Comparison of ENCODE assay signal across 28 mouse cellular contexts in the genomic region with DNA sequence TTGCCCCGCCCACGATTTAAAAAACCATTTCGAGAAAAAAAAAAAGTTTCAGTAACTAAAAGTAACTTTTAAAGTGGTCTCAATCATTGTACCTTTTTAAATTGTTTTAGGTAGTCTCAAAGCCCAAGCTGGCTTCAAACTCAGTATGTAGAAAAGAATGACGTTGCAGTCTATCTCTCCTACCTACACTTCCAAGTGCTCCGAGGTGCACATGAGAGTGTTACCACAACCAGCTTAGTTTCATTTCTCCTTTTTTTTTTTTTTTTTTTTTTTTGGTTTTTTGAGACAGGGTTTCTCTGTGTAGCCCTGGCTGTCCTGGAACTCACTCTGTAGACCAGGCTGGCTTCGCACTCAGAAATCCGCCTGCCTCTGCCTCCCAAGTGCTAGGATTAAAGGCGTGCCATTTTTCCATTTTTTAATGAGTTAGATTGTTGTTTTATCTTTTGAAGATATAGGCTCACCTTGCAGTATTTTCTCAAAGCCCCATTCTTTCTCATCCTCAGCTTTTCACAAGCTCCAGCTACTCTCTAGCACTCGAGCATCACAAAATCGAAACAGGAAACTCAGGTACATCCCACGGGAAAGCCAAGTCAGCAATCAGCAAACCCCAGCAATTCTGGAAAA.
"Had no signal": no experiment of that assay in that cellular context is flagged by ENCODE, and none has a peak within 500 bp of the region (broad histone marks: within the 10 kb centered on the region; RNA-seq: fewer than 3 reads in every experiment).

No protein-coding gene starts in this region.

- H3K27ac ChIP-seq: gastrocnemius, adult 2 months; heart, adult 2 months; heart, embryonic 13.5 days; heart, embryonic 15.5 days; hindbrain, embryonic 14.5 days; intestine, embryonic 15.5 days; kidney, embryonic 15.5 days; kidney, postnatal 0 days; layer of hippocampus, adult 2 months; left cerebral cortex, adult 2 months; limb, embryonic 10.5 days; limb, embryonic 12.5 days; liver, embryonic 13.5 days had no signal

- H3K27me3 ChIP-seq: heart, embryonic 15.5 days; intestine, embryonic 15.5 days had no signal

- H3K4me2 ChIP-seq: heart, embryonic 11.5 days; heart, embryonic 13.5 days; heart, embryonic 15.5 days; hindbrain, embryonic 14.5 days; intestine, embryonic 15.5 days; kidney, embryonic 15.5 days; limb, embryonic 12.5 days; liver, embryonic 11.5 days; liver, embryonic 13.5 days had no signal

- H3K4me1 ChIP-seq: liver, embryonic 13.5 days had no signal

- H3K36me3 ChIP-seq: heart, embryonic 13.5 days; heart, embryonic 15.5 days; intestine, embryonic 15.5 days; kidney, embryonic 15.5 days; limb, embryonic 10.5 days; limb, embryonic 12.5 days; liver, embryonic 13.5 days had no signal

- H3K9me3 ChIP-seq: heart, embryonic 13.5 days; heart, embryonic 15.5 days; intestine, embryonic 15.5 days; kidney, embryonic 15.5 days; limb, embryonic 10.5 days; limb, embryonic 12.5 days; liver, embryonic 13.5 days had no signal

- H3K4me3 ChIP-seq: gastrocnemius, adult 2 months; heart, adult 2 months; heart, embryonic 13.5 days; heart, embryonic 15.5 days; intestine, embryonic 15.5 days; kidney, embryonic 15.5 days; layer of hippocampus, adult 2 months; left cerebral cortex, adult 2 months; limb, embryonic 10.5 days; limb, embryonic 12.5 days; liver, embryonic 13.5 days had no signal

- DNase-seq: gastrocnemius, adult 2 months; gastrocnemius, postnatal 10 days; gastrocnemius, postnatal 25 days; heart, adult 11 months; heart, adult 2 months; heart, postnatal 14 days; heart, postnatal 36 days; kidney, adult 11 months; kidney, adult 2 months; kidney, adult 9 months; kidney, postnatal 14 days; kidney, postnatal 36 days; liver; liver, embryonic 13.5 days had no signal

- ATAC-seq: hindbrain, embryonic 16.5 days; inflammation-experienced regulatory T-cells, adult 6 months; intestine, embryonic 15.5 days had no signal

- H3K9ac ChIP-seq: heart, embryonic 13.5 days; heart, embryonic 15.5 days; hindbrain, embryonic 14.5 days; intestine, embryonic 15.5 days; kidney, embryonic 15.5 days; limb, embryonic 12.5 days; liver, embryonic 13.5 days had no signal
